Mouse (Mus musculus): ENCODE measurements around the gene Rps27.

Rps27 gene

DNA sequence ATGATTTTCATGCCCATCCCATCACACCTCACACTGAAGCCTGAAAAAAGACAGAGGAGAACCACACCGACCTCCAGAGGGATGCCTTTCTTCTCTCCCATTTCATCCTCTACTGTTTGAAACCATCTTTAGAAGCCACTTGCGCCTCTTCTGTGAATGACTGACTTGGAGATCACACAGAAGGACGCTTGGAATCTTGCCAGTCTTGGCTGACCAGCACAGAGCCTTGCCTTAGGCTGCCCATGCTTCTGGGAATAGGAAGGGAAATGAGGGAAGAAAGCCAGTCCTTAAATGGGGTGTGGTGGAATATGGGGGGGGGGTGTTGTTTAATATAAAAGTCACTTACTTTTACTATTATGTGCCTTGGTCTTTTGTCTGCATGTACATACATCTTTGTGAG, 29.9 kb downstream of the Rps27 start:
- no peak for DNase-seq (ENCODE audit: low read depth, low spot score)

DNA sequence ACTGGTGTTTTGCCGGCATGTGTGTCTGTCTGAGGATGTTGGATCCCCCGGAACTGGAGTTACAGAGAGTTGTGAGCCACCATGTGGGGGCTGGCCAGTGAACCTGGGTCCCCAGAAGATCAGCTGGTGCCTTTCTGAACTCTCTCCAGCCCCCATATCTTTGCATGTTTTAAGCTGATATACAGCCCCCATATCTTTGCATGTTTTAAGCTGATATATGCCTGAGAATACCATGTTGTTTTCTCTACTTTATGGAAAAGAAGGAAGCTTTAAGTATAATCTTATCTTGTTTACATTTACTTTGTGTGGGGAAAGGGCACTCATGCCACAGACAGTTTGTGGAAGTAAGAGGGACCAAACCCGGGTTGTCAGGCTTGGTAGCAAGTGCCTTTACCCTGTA, 33.9 kb downstream of the Rps27 start:
- DNase-seq (ENCODE audit: low read depth, low spot score), result no peak

Measured in telencephalon, adult 2 months (tissue).